Mouse (Mus musculus): Measurements from ENCODE around the gene Gars. TPM values are rescaled to one million over a fixed set of nuclear protein-coding genes. Genes with fewer than 3 reads are reported as not detected.

Gene Gars
- polyA plus RNA-seq, 1 experiment from 2014 or later, result 158 TPM

- Histone ChIP-seq H3K27me3 (replicated peaks) (peaks cover 5% of the 10 kb centered on the region; the same call in 1 of the 2 replicates), H3K36me3 (no peaks in the 10 kb centered on the region), H3K9me3 (no peaks in the 10 kb centered on the region), H3K9ac (no peak overlapping the region), H3K4me3 (no peak overlapping the region), H3K4me2 (no peak overlapping the region), H3K4me1 (peaks cover 13% of the 10 kb centered on the region), H3K27ac (replicated peaks) (no peak overlapping the region)
- 46% methylated on average over 5 of the region's 5 CpGs for WGBS
- ATAC-seq (ENCODE audit: extremely low read depth, insufficient number of reproducible peaks, low FRiP score, low TSS enrichment), result 0 out of 2 replicates have a peak, but pooled peaks have one; percentile 5
These were observed 60.2 kb downstream of the Gars start for GRCm38 (mm10) chr6:55098030-55098429.

GRCm38 (mm10) chr6:55098603-55099002 is 60.8 kb downstream of the Gars start:
- no peak for ATAC-seq (ENCODE audit: extremely low read depth, insufficient number of reproducible peaks, low FRiP score, low TSS enrichment)
- Histone ChIP-seq H3K27me3 (replicated peaks) (peaks cover 5% of the 10 kb centered on the region; the same call in 1 of the 2 replicates), H3K27ac (replicated peaks) (no peak overlapping the region), H3K4me3 (no peak overlapping the region), H3K9me3 (no peaks in the 10 kb centered on the region), H3K36me3 (no peaks in the 10 kb centered on the region), H3K9ac (no peak overlapping the region), H3K4me2 (no peak overlapping the region), H3K4me1 (peaks cover 13% of the 10 kb centered on the region)
- 64% methylated on average over 5 of the region's 5 CpGs for WGBS

- WGBS, result 10% methylated on average over 7 of the region's 7 CpGs
- Histone ChIP-seq H3K27me3 (replicated peaks) (peaks cover 37% of the 10 kb centered on the region), H3K9ac (no peak overlapping the region), H3K27ac (replicated peaks) (no peak overlapping the region), H3K4me3 (no peak overlapping the region), H3K4me2 (no peak overlapping the region), H3K4me1 (no peaks in the 10 kb centered on the region), H3K9me3 (no peaks in the 10 kb centered on the region), H3K36me3 (no peaks in the 10 kb centered on the region)
- no peak for ATAC-seq (ENCODE audit: extremely low read depth, insufficient number of reproducible peaks, low FRiP score, low TSS enrichment)
These were observed 70.6 kb downstream of the Gars start for GRCm38 (mm10) chr6:55108358-55108757.

GRCm38 (mm10) chr6:55117325-55118109 is 79.7 kb downstream of the Gars start:
- no peak overlapping the region for H3K27ac ChIP-seq (replicated peaks)
- no peak for ATAC-seq (ENCODE audit: extremely low read depth, insufficient number of reproducible peaks, low FRiP score, low TSS enrichment)
- peak overlapping the region; percentile 67 for H3K4me3 ChIP-seq
- H3K27me3 ChIP-seq (replicated peaks), result peaks cover 92% of the 10 kb centered on the region
- H3K9ac ChIP-seq, result peak overlapping the region; percentile 72
- H3K4me2 ChIP-seq, result peak overlapping the region; percentile 94
- peaks cover 14% of the 10 kb centered on the region for H3K4me1 ChIP-seq
- no peaks in the 10 kb centered on the region for H3K36me3 ChIP-seq
- no peaks in the 10 kb centered on the region for H3K9me3 ChIP-seq
- 1% methylated on average over 68 of the region's 68 CpGs for WGBS

- Histone ChIP-seq H3K36me3 (no peaks in the 10 kb centered on the region), H3K4me3 (no peak overlapping the region), H3K27me3 (replicated peaks) (peaks cover 45% of the 10 kb centered on the region), H3K9ac (no peak overlapping the region), H3K4me1 (peaks cover 2% of the 10 kb centered on the region), H3K27ac (replicated peaks) (no peak overlapping the region), H3K4me2 (no peak overlapping the region), H3K9me3 (no peaks in the 10 kb centered on the region)
- no peak for ATAC-seq (ENCODE audit: extremely low read depth, insufficient number of reproducible peaks, low FRiP score, low TSS enrichment)
- WGBS, result 26% methylated on average over 4 of the region's 4 CpGs
These were observed 85.2 kb downstream of the Gars start for GRCm38 (mm10) chr6:55123056-55123455.

GRCm38 (mm10) chr6:55126576-55126975 is 88.8 kb downstream of the Gars start:
- Histone ChIP-seq H3K27ac (replicated peaks) (no peak overlapping the region), H3K9me3 (no peaks in the 10 kb centered on the region), H3K36me3 (no peaks in the 10 kb centered on the region), H3K4me1 (peaks cover 19% of the 10 kb centered on the region), H3K4me2 (no peak overlapping the region), H3K9ac (no peak overlapping the region), H3K4me3 (no peak overlapping the region), H3K27me3 (replicated peaks) (peaks cover 14% of the 10 kb centered on the region)
- no peak for ATAC-seq (ENCODE audit: extremely low read depth, insufficient number of reproducible peaks, low FRiP score, low TSS enrichment)
- 73% methylated on average over 5 of the region's 5 CpGs for WGBS

- H3K9ac ChIP-seq, result no peak overlapping the region
These were observed 90.6 kb downstream of the Gars start for GRCm38 (mm10) chr6:55128391-55128790.

More at GRCm38 (mm10) chr6:55128391-55128790, 90.6 kb downstream of the Gars start:
- peaks cover 8% of the 10 kb centered on the region; the same call in 1 of the 2 replicates for H3K27me3 ChIP-seq (replicated peaks)
- H3K36me3 ChIP-seq, result no peaks in the 10 kb centered on the region
- H3K4me3 ChIP-seq, result no peak overlapping the region
- no peak overlapping the region for H3K4me2 ChIP-seq
- H3K9me3 ChIP-seq, result no peaks in the 10 kb centered on the region
- no peak for ATAC-seq (ENCODE audit: extremely low read depth, insufficient number of reproducible peaks, low FRiP score, low TSS enrichment)
- H3K4me1 ChIP-seq, result peaks cover 36% of the 10 kb centered on the region
- H3K27ac ChIP-seq (replicated peaks), result no peak overlapping the region

Other genes starting within 250 kb of the Gars start
- 2.2 and 2.4 TPM in 2 replicates for gene Znrf2, start 221.1 kb upstream of the Gars start, polyA plus RNA-seq (2015; fragmentation: Nextera tagmentation; extraction: Ambion mirVana)
- 3.8 and 4.2 TPM in 2 replicates for gene Nod1, start 65.4 kb upstream of the Gars start, polyA plus RNA-seq (2015; fragmentation: Nextera tagmentation; extraction: Ambion mirVana)
- gene Ggct, start 45.1 kb upstream of the Gars start, polyA plus RNA-seq (2015; fragmentation: Nextera tagmentation; extraction: Ambion mirVana), result 6.3 and 6.9 TPM in 2 replicates
- gene Crhr2, start 95.0 kb downstream of the Gars start, polyA plus RNA-seq (2015; fragmentation: Nextera tagmentation; extraction: Ambion mirVana), result 6.7 and 6.9 TPM in 2 replicates
- gene Inmt, start 137.0 kb downstream of the Gars start, polyA plus RNA-seq (2015; fragmentation: Nextera tagmentation; extraction: Ambion mirVana), result 0.32 and 0.40 TPM in 2 replicates
- 5.0 and 6.4 TPM in 2 replicates for gene Mindy4, start 165.4 kb downstream of the Gars start, polyA plus RNA-seq (2015; fragmentation: Nextera tagmentation; extraction: Ambion mirVana)